Mouse (Mus musculus) neural tube, embryonic 15.5 days (tissue): ENCODE measurements around the gene Dync1li2. TPM values are rescaled to one million over a fixed set of nuclear protein-coding genes. Genes with fewer than 3 reads are reported as not detected.

Experiments used
- ATAC-seq: fragments of 200-750 bp; cut with Nextera tagmentation; 2 replicates; pipeline ENCODE4 v1.8.0; 2017; ENCODE audit warnings: mild to moderate bottlenecking, moderate TSS enrichment, moderate library complexity; ENCODE audit not compliant: low FRiP score
- H3K27ac ChIP-seq: fragments of 300-500 bp; sonication (generic); replicated peaks from 2 replicates; pipeline ENCODE4 v1.5.1; 2015; ENCODE audit warnings: mild to moderate bottlenecking, inconsistent platforms
- H3K27me3 ChIP-seq: fragments of 300-500 bp; sonication (generic); replicated peaks from 2 replicates; pipeline ENCODE4 v1.6.1; 2015; ENCODE audit warnings: inconsistent platforms
- H3K36me3 ChIP-seq: fragments of 300-500 bp; sonication (generic); 2 replicates; pipeline ENCODE4 v1.6.1; 2015; ENCODE audit warnings: inconsistent platforms
- H3K4me1 ChIP-seq: fragments of 300-500 bp; sonication (generic); 2 replicates; pipeline ENCODE4 v1.6.1; 2015; ENCODE audit warnings: inconsistent platforms
- H3K4me2 ChIP-seq: fragments of 300-500 bp; sonication (generic); 2 replicates; pipeline ENCODE4 v1.6.1; 2015; ENCODE audit warnings: inconsistent platforms, mild to moderate bottlenecking, moderate library complexity
- H3K4me3 ChIP-seq: fragments of 300-500 bp; sonication (generic); replicated peaks from 2 replicates; pipeline ENCODE4 v1.5.1; 2015; ENCODE audit warnings: mild to moderate bottlenecking, inconsistent platforms
- H3K9ac ChIP-seq: fragments of 300-500 bp; sonication (generic); replicated peaks from 2 replicates; pipeline ENCODE4 v1.6.1; 2015; ENCODE audit warnings: mild to moderate bottlenecking, inconsistent platforms
- H3K9me3 ChIP-seq: fragments of 300-500 bp; sonication (generic); replicated peaks from 2 replicates; pipeline ENCODE4 v1.6.1; 2016; ENCODE audit warnings: inconsistent platforms
- whole genome bisulfite sequencing: fragments of 180-500 bp; shearing (Covaris S2); methylation state at CpG from one replicate; pipeline ENCODE4 v1.1.7; 2015; ENCODE audit warnings: mixed read lengths; 5-methylcytosine and 5-hydroxymethylcytosine counted together
- polyA plus RNA-seq: library from polyadenylated mRNA; unstranded; fragments of >200 nt; fragmentation: Nextera tagmentation; extraction: Ambion mirVana; gene quantifications from 2 replicates; pipeline ENCODE4 v1.2.1, GENCODE M21; 2015

Dync1li2 gene
- polyA plus RNA-seq, 1 experiment from 2014 or later: 98.1 TPM

DNA sequence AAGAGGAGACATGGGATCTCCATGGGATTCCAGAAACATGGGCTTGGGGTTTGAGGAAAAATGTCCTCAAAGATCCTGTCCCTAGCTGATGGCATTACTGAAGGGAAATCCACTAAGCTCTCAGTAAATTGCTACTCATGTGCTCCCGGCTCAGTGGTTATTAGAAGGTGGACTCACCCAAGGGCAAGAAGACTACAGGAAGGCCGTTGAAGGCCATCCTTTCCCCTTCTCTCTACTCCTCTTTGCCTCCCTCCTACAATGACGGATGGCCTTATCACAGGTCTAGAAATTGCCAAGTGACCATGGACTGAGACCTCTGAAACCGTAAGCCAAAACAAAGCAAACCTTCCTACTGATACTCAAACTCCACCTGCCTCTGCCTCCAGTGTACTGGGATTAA, 6.3 kb downstream of the Dync1li2 start:
- WGBS: 91% methylated on average over 4 of the region's 4 CpGs
- no peak overlapping the region for H3K9ac ChIP-seq

DNA sequence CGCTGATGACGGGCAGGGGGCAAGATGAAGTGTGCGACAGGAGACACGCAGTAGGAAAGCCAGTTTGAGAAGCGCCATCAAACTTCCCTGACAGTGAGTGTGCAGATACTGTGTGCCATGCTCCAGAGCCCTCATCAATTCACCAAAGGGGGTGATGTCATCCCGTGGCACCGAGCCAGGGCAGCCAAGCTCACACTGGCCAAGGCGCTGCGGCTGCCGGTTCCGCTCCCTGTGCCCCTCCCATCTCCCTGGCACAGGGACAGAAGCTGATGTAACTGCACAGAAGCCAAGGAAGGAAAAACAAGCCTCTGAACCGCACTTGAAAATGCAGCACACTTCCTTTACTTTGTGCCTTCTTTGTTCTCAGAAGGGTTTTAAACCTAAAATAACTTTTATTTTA, 6.8 kb downstream of the Dync1li2 start:
- H3K9ac ChIP-seq: 0 out of 2 replicates have a peak overlapping the region, but pooled peaks have one; percentile 2
- peaks cover 92% of the 10 kb centered on the region for H3K36me3 ChIP-seq
- peak; percentile 90 for ATAC-seq
- no peak overlapping the region for H3K4me3 ChIP-seq
- H3K27me3 ChIP-seq: no peaks in the 10 kb centered on the region
- peak overlapping the region; percentile 64 for H3K27ac ChIP-seq
- H3K9me3 ChIP-seq: no peaks in the 10 kb centered on the region
- 32% methylated on average over 12 of the region's 12 CpGs for WGBS
- peak overlapping the region; percentile 13; the same call in 1 of the 2 replicates for H3K4me2 ChIP-seq
- peaks cover 36% of the 10 kb centered on the region for H3K4me1 ChIP-seq

More for the DNA sequence above, 6.3 kb downstream of the Dync1li2 start:
- no peak for ATAC-seq
- peaks cover 41% of the 10 kb centered on the region for H3K4me1 ChIP-seq
- no peak overlapping the region for H3K4me2 ChIP-seq
- peaks cover 88% of the 10 kb centered on the region for H3K36me3 ChIP-seq
- H3K4me3 ChIP-seq: no peak overlapping the region
- H3K27me3 ChIP-seq: no peaks in the 10 kb centered on the region
- H3K9me3 ChIP-seq: no peaks in the 10 kb centered on the region
- peak overlapping the region; percentile 64 for H3K27ac ChIP-seq

DNA sequence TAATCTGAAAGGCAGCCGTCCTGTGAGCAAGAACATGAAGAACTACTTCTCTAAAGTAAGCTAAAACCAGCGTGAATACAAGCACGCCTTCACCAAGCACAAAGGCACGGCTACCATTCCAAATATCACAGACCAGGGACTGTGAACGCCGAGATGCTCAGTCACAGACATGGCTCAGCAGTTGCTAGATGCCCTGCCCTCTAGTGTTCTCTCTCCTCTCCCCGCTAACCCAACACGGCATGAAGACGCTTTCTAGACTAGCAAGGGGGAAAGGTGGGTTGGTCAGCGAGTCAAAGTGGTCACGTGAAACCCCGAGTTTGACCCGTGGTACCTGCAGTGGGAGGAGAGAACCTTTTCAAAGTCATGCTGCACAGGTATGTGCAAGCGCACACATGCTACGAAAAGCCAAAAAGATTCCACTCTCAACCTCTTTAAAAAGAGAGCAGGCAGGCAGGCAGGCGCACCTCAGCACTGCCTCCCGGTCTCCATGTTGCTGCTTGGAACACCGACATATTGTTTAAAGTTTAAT, 8.0 kb downstream of the Dync1li2 start:
- ATAC-seq: no peak
- no peak overlapping the region for H3K4me2 ChIP-seq
- no peaks in the 10 kb centered on the region for H3K9me3 ChIP-seq
- H3K9ac ChIP-seq: no peak overlapping the region
- 92% methylated on average over 18 of the region's 18 CpGs for WGBS
- no peaks in the 10 kb centered on the region for H3K27me3 ChIP-seq
- peaks cover 27% of the 10 kb centered on the region for H3K4me1 ChIP-seq
- H3K36me3 ChIP-seq: peaks cover 92% of the 10 kb centered on the region
- H3K4me3 ChIP-seq: no peak overlapping the region
- no peak overlapping the region for H3K27ac ChIP-seq

GRCm38 (mm10) chr8:104434275-104434674, 8.6 kb downstream of the Dync1li2 start:
- Histone ChIP-seq H3K27ac (no peak overlapping the region), H3K27me3 (no peaks in the 10 kb centered on the region), H3K36me3 (peaks cover 90% of the 10 kb centered on the region), H3K9ac (no peak overlapping the region), H3K9me3 (no peaks in the 10 kb centered on the region), H3K4me2 (no peak overlapping the region), H3K4me3 (no peak overlapping the region), H3K4me1 (peaks cover 24% of the 10 kb centered on the region)
- no peak for ATAC-seq
- WGBS: 86% methylated on average over 4 of the region's 4 CpGs

GRCm38 (mm10) chr8:104433191-104433842, 9.5 kb downstream of the Dync1li2 start:
- WGBS: 91% methylated on average over 5 of the region's 5 CpGs
- H3K4me3 ChIP-seq: no peak overlapping the region
- no peaks in the 10 kb centered on the region for H3K27me3 ChIP-seq
- peaks cover 24% of the 10 kb centered on the region for H3K4me1 ChIP-seq
- peaks cover 90% of the 10 kb centered on the region for H3K36me3 ChIP-seq
- ATAC-seq: no peak
- no peak overlapping the region for H3K4me2 ChIP-seq
- no peak overlapping the region for H3K27ac ChIP-seq
- H3K9me3 ChIP-seq: no peaks in the 10 kb centered on the region
- no peak overlapping the region for H3K9ac ChIP-seq

- 98% methylated on average over 6 of the region's 6 CpGs for WGBS
Measured at GRCm38 (mm10) chr8:104432656-104433055, 10.2 kb downstream of the Dync1li2 start.

DNA sequence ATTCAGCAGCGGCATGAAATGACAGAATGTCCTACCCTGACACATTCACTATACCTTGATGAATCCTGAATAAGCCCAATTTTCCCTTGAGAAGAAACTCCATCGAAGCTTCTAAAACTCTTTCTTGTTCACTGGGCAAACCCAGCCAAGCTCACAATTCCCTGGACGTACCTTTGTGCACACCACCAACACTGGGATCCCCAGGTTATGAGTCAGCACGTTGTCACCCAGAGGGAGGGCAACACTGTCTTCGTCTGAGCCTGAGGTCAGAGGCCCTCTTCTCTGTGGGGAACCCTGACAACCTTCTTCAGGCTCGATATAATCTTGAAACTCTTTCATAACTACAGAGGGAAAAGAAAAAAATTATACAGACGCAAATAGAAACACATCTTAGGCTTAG, 12.6 kb downstream of the Dync1li2 start:
- Histone ChIP-seq H3K4me3 (no peak overlapping the region), H3K27me3 (no peaks in the 10 kb centered on the region), H3K9me3 (no peaks in the 10 kb centered on the region), H3K9ac (no peak overlapping the region), H3K27ac (no peak overlapping the region), H3K4me1 (peaks cover 8% of the 10 kb centered on the region), H3K4me2 (no peak overlapping the region), H3K36me3 (peaks cover 94% of the 10 kb centered on the region)
- ATAC-seq: no peak
- WGBS: 87% methylated on average over 7 of the region's 7 CpGs

More at GRCm38 (mm10) chr8:104432656-104433055, 10.2 kb downstream of the Dync1li2 start:
- no peaks in the 10 kb centered on the region for H3K9me3 ChIP-seq
- H3K36me3 ChIP-seq: peaks cover 94% of the 10 kb centered on the region
- peaks cover 24% of the 10 kb centered on the region for H3K4me1 ChIP-seq
- no peak overlapping the region for H3K4me2 ChIP-seq
- no peaks in the 10 kb centered on the region for H3K27me3 ChIP-seq
- no peak for ATAC-seq
- no peak overlapping the region for H3K4me3 ChIP-seq
- no peak overlapping the region for H3K27ac ChIP-seq
- no peak overlapping the region for H3K9ac ChIP-seq

DNA sequence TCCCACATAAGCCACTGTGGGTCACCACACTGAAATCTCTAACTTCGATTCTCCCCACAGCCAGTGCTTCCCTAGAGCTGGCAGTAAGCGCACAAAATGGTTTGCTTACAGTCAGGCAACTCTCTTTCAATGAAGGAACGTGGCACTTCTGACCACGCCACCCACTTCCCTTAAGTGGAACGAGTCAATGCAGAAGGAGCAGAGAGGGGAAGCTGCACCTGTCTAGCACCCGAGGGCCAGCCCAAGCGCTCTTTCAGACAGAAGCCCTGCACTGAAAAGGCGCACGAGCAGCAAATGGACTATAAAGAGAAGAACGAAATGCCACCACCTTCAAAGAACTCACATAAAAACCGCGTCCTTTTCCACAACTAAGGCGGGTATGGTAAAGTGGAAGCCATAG, 15.1 kb downstream of the Dync1li2 start:
- Histone ChIP-seq H3K27me3 (no peaks in the 10 kb centered on the region), H3K4me2 (no peak overlapping the region), H3K9ac (no peak overlapping the region), H3K36me3 (peaks cover 93% of the 10 kb centered on the region), H3K4me3 (no peak overlapping the region), H3K27ac (no peak overlapping the region), H3K9me3 (no peaks in the 10 kb centered on the region), H3K4me1 (no peaks in the 10 kb centered on the region)
- WGBS: 90% methylated on average over 13 of the region's 13 CpGs
- ATAC-seq: no peak

DNA sequence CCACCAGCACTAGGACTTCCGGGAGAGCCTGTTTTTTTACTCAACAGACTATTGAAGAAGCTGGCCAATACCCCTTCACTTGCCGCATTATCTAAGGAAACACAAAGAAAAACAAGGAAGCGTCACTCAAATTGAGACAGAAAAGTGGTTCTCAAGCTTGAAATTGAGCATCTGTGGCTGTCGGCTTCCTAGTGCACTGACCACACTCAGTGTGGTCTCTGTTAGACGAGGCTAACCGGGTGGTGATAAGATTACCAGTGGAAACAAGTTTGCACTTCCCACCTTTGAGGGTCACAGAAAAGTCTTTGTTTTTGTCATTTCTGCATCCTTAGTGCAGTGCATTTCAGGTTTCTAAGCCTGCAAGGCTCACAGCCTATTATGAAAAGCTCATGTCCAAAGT, 20.5 kb downstream of the Dync1li2 start:
- H3K4me2 ChIP-seq: no peak overlapping the region
- WGBS: 94% methylated on average over 6 of the region's 6 CpGs
- H3K4me1 ChIP-seq: no peaks in the 10 kb centered on the region
- ATAC-seq: no peak
- H3K9me3 ChIP-seq: no peaks in the 10 kb centered on the region
- no peak overlapping the region for H3K27ac ChIP-seq
- H3K9ac ChIP-seq: no peak overlapping the region
- peaks cover 92% of the 10 kb centered on the region for H3K36me3 ChIP-seq
- no peak overlapping the region for H3K4me3 ChIP-seq
- H3K27me3 ChIP-seq: no peaks in the 10 kb centered on the region

DNA sequence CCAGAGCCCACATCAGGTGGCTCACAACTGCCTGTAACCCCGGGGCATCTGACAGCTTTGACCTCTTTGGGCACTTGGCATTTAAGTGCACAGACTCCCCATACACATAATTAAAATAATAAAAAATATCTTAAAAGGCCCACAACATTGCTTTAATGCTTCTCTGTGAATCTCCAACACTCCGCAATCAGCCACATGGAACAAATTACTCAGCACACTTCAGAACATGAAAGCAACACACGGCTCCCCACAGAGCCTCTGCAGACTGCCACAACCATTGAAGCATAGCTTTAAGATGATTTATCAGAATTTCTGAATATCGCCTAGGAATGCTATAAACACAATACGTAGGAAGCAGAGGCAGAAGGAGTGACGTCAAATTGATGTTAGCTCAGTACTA, 26.8 kb downstream of the Dync1li2 start:
- no peak overlapping the region for H3K27ac ChIP-seq
- H3K36me3 ChIP-seq: peaks cover 35% of the 10 kb centered on the region
- no peaks in the 10 kb centered on the region for H3K4me1 ChIP-seq
- no peaks in the 10 kb centered on the region for H3K9me3 ChIP-seq
- no peak for ATAC-seq
- no peak overlapping the region for H3K4me3 ChIP-seq
- H3K27me3 ChIP-seq: no peaks in the 10 kb centered on the region
- no peak overlapping the region for H3K9ac ChIP-seq
- H3K4me2 ChIP-seq: no peak overlapping the region
- WGBS: 76% methylated on average over 6 of the region's 6 CpGs

GRCm38 (mm10) chr8:104414204-104414603, 28.6 kb downstream of the Dync1li2 start:
- Histone ChIP-seq H3K27ac (no peak overlapping the region), H3K4me2 (no peak overlapping the region), H3K36me3 (peaks cover 17% of the 10 kb centered on the region), H3K9ac (no peak overlapping the region), H3K27me3 (no peaks in the 10 kb centered on the region), H3K4me3 (no peak overlapping the region), H3K4me1 (no peaks in the 10 kb centered on the region), H3K9me3 (no peaks in the 10 kb centered on the region)
- peak; percentile 56 for ATAC-seq
- 44% methylated on average over 3 of the region's 3 CpGs for WGBS

DNA sequence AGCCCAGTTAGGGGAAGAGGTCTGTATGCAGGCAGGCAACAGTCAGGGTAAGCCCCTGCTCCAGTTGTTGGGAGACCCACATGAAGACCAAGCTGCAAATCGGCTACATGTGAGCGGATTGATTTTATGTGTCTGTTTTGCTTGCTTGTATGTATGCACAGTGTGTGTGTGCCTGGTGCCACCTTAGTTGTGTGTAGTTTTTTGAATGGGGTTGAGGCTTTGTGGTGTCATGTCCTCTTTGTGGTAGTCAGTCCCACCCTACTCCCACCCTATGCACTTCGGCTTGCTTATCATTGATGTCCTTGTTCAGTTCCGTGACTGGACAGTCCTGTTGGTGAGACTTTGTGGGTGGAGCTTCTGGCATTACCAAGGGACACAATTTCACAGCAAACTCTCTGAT, 29.1 kb downstream of the Dync1li2 start:
- Histone ChIP-seq H3K4me2 (no peak overlapping the region), H3K9ac (no peak overlapping the region), H3K4me1 (no peaks in the 10 kb centered on the region), H3K9me3 (no peaks in the 10 kb centered on the region), H3K36me3 (peaks cover 13% of the 10 kb centered on the region), H3K27ac (no peak overlapping the region), H3K27me3 (no peaks in the 10 kb centered on the region), H3K4me3 (no peak overlapping the region)
- ATAC-seq: 0 out of 2 replicates have a peak, but pooled peaks have one; percentile 6
- WGBS: 86% methylated on average over 4 of the region's 4 CpGs
